Mouse (Mus musculus): ENCODE results near the gene Rab38.
A peak's percentile ranks its signal among the peaks of the same experiment; 100 is the strongest.

Rab38 gene

GRCm38 (mm10) chr7:88429786-88430691 lies at the start of gene Rab38:
Gene Rab38 (plus strand): TSS chr7:88430273.
- peak; percentile 3 for DNase-seq

GRCm38 (mm10) chr7:88394568-88394967 lies 35.5 kb upstream of the Rab38 start:
- DNase-seq: no peak

GRCm38 (mm10) chr7:88395745-88396144 lies 34.3 kb upstream of the Rab38 start:
- no peak for DNase-seq

GRCm38 (mm10) chr7:88405311-88405710 lies 24.8 kb upstream of the Rab38 start:
- DNase-seq: no peak

- DNase-seq: no peak
These were observed 23.6 kb upstream of the Rab38 start for GRCm38 (mm10) chr7:88406466-88406865.

- DNase-seq: no peak
These were observed 8.3 kb upstream of the Rab38 start for GRCm38 (mm10) chr7:88421821-88422220.

GRCm38 (mm10) chr7:88423889-88424288 lies 6.2 kb upstream of the Rab38 start:
- no peak for DNase-seq

- DNase-seq: no peak
These were observed 4.3 kb upstream of the Rab38 start for GRCm38 (mm10) chr7:88425744-88426143.

GRCm38 (mm10) chr7:88427484-88427883 lies 2.6 kb upstream of the Rab38 start:
- DNase-seq: no peak

- no peak for DNase-seq
These were observed 615 bp downstream of the Rab38 start for GRCm38 (mm10) chr7:88430692-88431084.

- no peak for DNase-seq
These were observed 10.2 kb downstream of the Rab38 start for GRCm38 (mm10) chr7:88440301-88440700.

- DNase-seq: no peak
These were observed 12.6 kb downstream of the Rab38 start for GRCm38 (mm10) chr7:88442649-88443048.

GRCm38 (mm10) chr7:88443435-88443834 lies 13.4 kb downstream of the Rab38 start:
- DNase-seq: no peak

GRCm38 (mm10) chr7:88445320-88445903 lies 15.3 kb downstream of the Rab38 start:
- DNase-seq: no peak

- no peak for DNase-seq
These were observed 23.2 kb downstream of the Rab38 start for GRCm38 (mm10) chr7:88453234-88453633.

GRCm38 (mm10) chr7:88457827-88458226 lies 27.8 kb downstream of the Rab38 start:
- no peak for DNase-seq

- no peak for DNase-seq
These were observed 37.7 kb downstream of the Rab38 start for GRCm38 (mm10) chr7:88467754-88468153.

- no peak for DNase-seq
These were observed 52.1 kb downstream of the Rab38 start for GRCm38 (mm10) chr7:88482110-88482619.

- DNase-seq: no peak
These were observed 52.6 kb downstream of the Rab38 start for GRCm38 (mm10) chr7:88482628-88483027.

GRCm38 (mm10) chr7:88491020-88491419 lies 60.9 kb downstream of the Rab38 start:
- no peak for DNase-seq

- no peak for DNase-seq
These were observed 72.2 kb downstream of the Rab38 start for GRCm38 (mm10) chr7:88502217-88502817.

- no peak for DNase-seq
These were observed 79.7 kb downstream of the Rab38 start for GRCm38 (mm10) chr7:88509748-88510147.

- DNase-seq: no peak
These were observed 92.4 kb downstream of the Rab38 start for GRCm38 (mm10) chr7:88522481-88522880.

All from thymus, postnatal 25 days (tissue).